Mouse (Mus musculus): Measurements from ENCODE around the gene Ankub1. TPM values are rescaled to one million over a fixed set of nuclear protein-coding genes. Genes with fewer than 3 reads are reported as not detected.

Gene Ankub1
- polyA plus RNA-seq (2015; fragmentation: Nextera tagmentation; extraction: Ambion mirVana), result 0.07 TPM in 1 of 2 replicates, not detected in the other

- H3K27ac ChIP-seq (replicated peaks), result no peak within 1 kb of the TSS
- H3K9me3 ChIP-seq, result no peaks in the 10 kb centered on the region
- H3K4me2 ChIP-seq, result no peak within 1 kb of the TSS
- no peak within 1 kb of the TSS for H3K4me3 ChIP-seq
- H3K9ac ChIP-seq, result no peak within 1 kb of the TSS
- no peak for ATAC-seq (ENCODE audit: low read depth)
- no peaks in the 10 kb centered on the region for H3K4me1 ChIP-seq (replicated peaks)
- no peaks in the 10 kb centered on the region for H3K36me3 ChIP-seq
- H3K27me3 ChIP-seq, result no peaks in the 10 kb centered on the region
- 39% methylated on average over 2 of the region's 2 CpGs for WGBS
These were observed at the start of gene Ankub1 for GRCm38 (mm10) chr3:57692719-57693118. Ankub1 (minus strand) TSS chr3:57692799.

- no peak overlapping the region for H3K4me2 ChIP-seq
- ATAC-seq (ENCODE audit: low read depth), result no peak
- no peaks in the 10 kb centered on the region for H3K27me3 ChIP-seq
- WGBS, result 94% methylated on average over 1 of the region's 1 CpGs
- H3K27ac ChIP-seq (replicated peaks), result no peak overlapping the region
- H3K9me3 ChIP-seq, result no peaks in the 10 kb centered on the region
- H3K9ac ChIP-seq, result no peak overlapping the region
- peaks cover 20% of the 10 kb centered on the region for H3K4me1 ChIP-seq (replicated peaks)
- H3K36me3 ChIP-seq, result no peaks in the 10 kb centered on the region
- no peak overlapping the region for H3K4me3 ChIP-seq
These were observed 47.2 kb upstream of the Ankub1 start for GRCm38 (mm10) chr3:57739830-57740229.

GRCm38 (mm10) chr3:57736419-57737095, 44.0 kb upstream of the Ankub1 start:
- peak overlapping the region; percentile 77 for H3K9ac ChIP-seq
- 1% methylated on average over 13 of the region's 13 CpGs for WGBS
- H3K4me1 ChIP-seq (replicated peaks), result peaks cover 21% of the 10 kb centered on the region
- H3K9me3 ChIP-seq, result no peaks in the 10 kb centered on the region
- ATAC-seq (ENCODE audit: low read depth), result no peak
- H3K4me2 ChIP-seq, result peak overlapping the region; percentile 72
- no peaks in the 10 kb centered on the region for H3K27me3 ChIP-seq
- no peaks in the 10 kb centered on the region for H3K36me3 ChIP-seq
- peak overlapping the region; percentile 91 for H3K27ac ChIP-seq (replicated peaks)
- peak overlapping the region; percentile 60 for H3K4me3 ChIP-seq

- peak; percentile 100 for ATAC-seq (ENCODE audit: low read depth)
- Histone ChIP-seq H3K27me3 (no peaks in the 10 kb centered on the region), H3K9me3 (no peaks in the 10 kb centered on the region), H3K4me1 (replicated peaks) (peaks cover 21% of the 10 kb centered on the region), H3K4me3 (peak within 1 kb of the TSS; percentile 60), H3K27ac (replicated peaks) (peak within 1 kb of the TSS; percentile 91), H3K36me3 (no peaks in the 10 kb centered on the region), H3K4me2 (peak within 1 kb of the TSS; percentile 72), H3K9ac (peak within 1 kb of the TSS; percentile 77)
- WGBS, result under 1% methylated on average over 59 of the region's 59 CpGs
These were observed 43.1 kb upstream of the Ankub1 start, which contains the start of gene Rnf13 for GRCm38 (mm10) chr3:57735511-57736370. Rnf13 (plus strand) TSS chr3:57736062.

- H3K9me3 ChIP-seq, result no peaks in the 10 kb centered on the region
- no peak overlapping the region for H3K9ac ChIP-seq
- no peak for ATAC-seq (ENCODE audit: low read depth)
- H3K4me3 ChIP-seq, result no peak overlapping the region
- H3K4me2 ChIP-seq, result no peak overlapping the region
- 78% methylated on average over 5 of the region's 5 CpGs for WGBS
- peaks cover 15% of the 10 kb centered on the region for H3K4me1 ChIP-seq (replicated peaks)
- H3K27me3 ChIP-seq, result no peaks in the 10 kb centered on the region
- no peaks in the 10 kb centered on the region for H3K36me3 ChIP-seq
- H3K27ac ChIP-seq (replicated peaks), result no peak overlapping the region
These were observed 39.8 kb upstream of the Ankub1 start for GRCm38 (mm10) chr3:57732206-57732915.

GRCm38 (mm10) chr3:57714151-57714550, 21.6 kb upstream of the Ankub1 start:
- Histone ChIP-seq H3K4me3 (no peak overlapping the region), H3K36me3 (no peaks in the 10 kb centered on the region), H3K4me2 (no peak overlapping the region), H3K27ac (replicated peaks) (no peak overlapping the region), H3K9me3 (no peaks in the 10 kb centered on the region), H3K9ac (no peak overlapping the region), H3K4me1 (replicated peaks) (no peaks in the 10 kb centered on the region), H3K27me3 (no peaks in the 10 kb centered on the region)
- ATAC-seq (ENCODE audit: low read depth), result no peak
- 91% methylated on average over 6 of the region's 6 CpGs for WGBS

- H3K4me2 ChIP-seq, result no peak overlapping the region
- H3K27me3 ChIP-seq, result no peaks in the 10 kb centered on the region
- no peak for ATAC-seq (ENCODE audit: low read depth)
- H3K36me3 ChIP-seq, result no peaks in the 10 kb centered on the region
- WGBS, result 93% methylated on average over 9 of the region's 9 CpGs
- no peaks in the 10 kb centered on the region for H3K4me1 ChIP-seq (replicated peaks)
- no peak overlapping the region for H3K4me3 ChIP-seq
- no peaks in the 10 kb centered on the region for H3K9me3 ChIP-seq
- no peak overlapping the region for H3K9ac ChIP-seq
- no peak overlapping the region for H3K27ac ChIP-seq (replicated peaks)
These were observed 4.2 kb upstream of the Ankub1 start for GRCm38 (mm10) chr3:57696779-57697178.

- 88% methylated on average over 4 of the region's 4 CpGs for WGBS
These were observed 3.6 kb upstream of the Ankub1 start for GRCm38 (mm10) chr3:57696249-57696648.

GRCm38 (mm10) chr3:57691772-57692171, 827 bp downstream of the Ankub1 start:
- Histone ChIP-seq H3K36me3 (no peaks in the 10 kb centered on the region), H3K27ac (replicated peaks) (no peak overlapping the region)
- WGBS, result 86% methylated on average over 4 of the region's 4 CpGs

More at GRCm38 (mm10) chr3:57696249-57696648, 3.6 kb upstream of the Ankub1 start:
- H3K27me3 ChIP-seq, result no peaks in the 10 kb centered on the region
- no peak overlapping the region for H3K4me3 ChIP-seq
- H3K27ac ChIP-seq (replicated peaks), result no peak overlapping the region
- H3K4me2 ChIP-seq, result no peak overlapping the region
- H3K9me3 ChIP-seq, result no peaks in the 10 kb centered on the region
- H3K9ac ChIP-seq, result no peak overlapping the region
- H3K36me3 ChIP-seq, result no peaks in the 10 kb centered on the region
- no peaks in the 10 kb centered on the region for H3K4me1 ChIP-seq (replicated peaks)
- ATAC-seq (ENCODE audit: low read depth), result no peak

GRCm38 (mm10) chr3:57677786-57678185, 14.8 kb downstream of the Ankub1 start:
- Histone ChIP-seq H3K4me3 (no peak overlapping the region), H3K27ac (replicated peaks) (no peak overlapping the region), H3K9ac (no peak overlapping the region), H3K4me2 (no peak overlapping the region), H3K36me3 (no peaks in the 10 kb centered on the region), H3K4me1 (replicated peaks) (no peaks in the 10 kb centered on the region), H3K9me3 (no peaks in the 10 kb centered on the region; the same call in 1 of the 2 replicates), H3K27me3 (no peaks in the 10 kb centered on the region)
- ATAC-seq (ENCODE audit: low read depth), result no peak

More at GRCm38 (mm10) chr3:57691772-57692171, 827 bp downstream of the Ankub1 start:
- no peaks in the 10 kb centered on the region for H3K4me1 ChIP-seq (replicated peaks)
- H3K4me3 ChIP-seq, result no peak overlapping the region
- ATAC-seq (ENCODE audit: low read depth), result no peak
- no peaks in the 10 kb centered on the region for H3K9me3 ChIP-seq
- no peak overlapping the region for H3K9ac ChIP-seq
- no peaks in the 10 kb centered on the region for H3K27me3 ChIP-seq
- H3K4me2 ChIP-seq, result no peak overlapping the region

GRCm38 (mm10) chr3:57674075-57674474, 18.5 kb downstream of the Ankub1 start:
- no peak overlapping the region for H3K9ac ChIP-seq
- H3K4me3 ChIP-seq, result no peak overlapping the region
- 93% methylated on average over 2 of the region's 2 CpGs for WGBS
- H3K36me3 ChIP-seq, result no peaks in the 10 kb centered on the region
- H3K4me1 ChIP-seq (replicated peaks), result no peaks in the 10 kb centered on the region
- no peak overlapping the region for H3K27ac ChIP-seq (replicated peaks)
- no peaks in the 10 kb centered on the region for H3K27me3 ChIP-seq
- H3K9me3 ChIP-seq, result no peaks in the 10 kb centered on the region
- ATAC-seq (ENCODE audit: low read depth), result no peak
- H3K4me2 ChIP-seq, result no peak overlapping the region

GRCm38 (mm10) chr3:57673586-57673985, 19.0 kb downstream of the Ankub1 start:
- Histone ChIP-seq H3K9me3 (no peaks in the 10 kb centered on the region), H3K36me3 (no peaks in the 10 kb centered on the region), H3K9ac (no peak overlapping the region), H3K27ac (replicated peaks) (no peak overlapping the region), H3K4me1 (replicated peaks) (no peaks in the 10 kb centered on the region), H3K4me2 (no peak overlapping the region), H3K27me3 (no peaks in the 10 kb centered on the region), H3K4me3 (no peak overlapping the region)
- no peak for ATAC-seq (ENCODE audit: low read depth)
- WGBS, result 86% methylated on average over 4 of the region's 4 CpGs
